ENCODE assay signal across 13 mouse cellular contexts in genomic region chr16:92382508-92382907, GRCm38 (mm10). TPM values are rescaled to one million over a fixed set of nuclear protein-coding genes. Genes with fewer than 3 reads are reported as not detected.
DNase-seq lines count a peak whose midpoint lies in the region; ATAC-seq lines count a peak whose summit lies in the region.
"Had no signal": no experiment of that assay in that cellular context is flagged by ENCODE, and none has a peak within 500 bp of the region (broad histone marks: within the 10 kb centered on the region; RNA-seq: fewer than 3 reads in every experiment).

No protein-coding gene starts in this region.

- no peaks in the 10 kb centered on the region for H3K9me3 ChIP-seq in midbrain, embryonic 14.5 days (ENCODE audit: control insufficient read depth, low read length)
- H3K9me3 ChIP-seq in midbrain, embryonic 11.5 days (ENCODE audit: control insufficient read depth, low read length): no peaks in the 10 kb centered on the region
- H3K9me3 ChIP-seq: lung, embryonic 15.5 days had no signal

- H3K4me1 ChIP-seq in midbrain, embryonic 14.5 days (ENCODE audit: control insufficient read depth, insufficient read depth, low read length): no peaks in the 10 kb centered on the region; the same call in 1 of the 2 replicates
- peaks cover 2% of the 10 kb centered on the region; the same call in 1 of the 2 replicates for H3K4me1 ChIP-seq in midbrain, embryonic 11.5 days (ENCODE audit: control insufficient read depth, insufficient read depth, low read length)
- H3K4me1 ChIP-seq: lung, embryonic 15.5 days had no signal

- 43% methylated on average over 6 of the region's 6 CpGs for WGBS in midbrain, embryonic 14.5 days
- WGBS in midbrain, embryonic 11.5 days: 53% methylated on average over 6 of the region's 6 CpGs

- ATAC-seq in midbrain, embryonic 14.5 days (ENCODE audit: low FRiP score, low TSS enrichment): 0 out of 2 replicates have a peak, but pooled peaks have one; percentile 11
- ATAC-seq in midbrain, embryonic 11.5 days (ENCODE audit: low FRiP score): no peak
- no peak for ATAC-seq in erythroblast, adult 5-6 weeks (replicated peaks; ENCODE audit: low FRiP score, poor library complexity, severe bottlenecking)

- H3K4me3 ChIP-seq in midbrain, embryonic 14.5 days (replicated peaks; ENCODE audit: low read depth, low read length): no peak overlapping the region
- no peak overlapping the region for H3K4me3 ChIP-seq in midbrain, embryonic 11.5 days (ENCODE audit: low read depth, low read length)
- H3K4me3 ChIP-seq: lung, embryonic 15.5 days had no signal

- no peaks in the 10 kb centered on the region for H3K27me3 ChIP-seq in midbrain, embryonic 14.5 days (ENCODE audit: control insufficient read depth, insufficient read depth, low read length)
- no peaks in the 10 kb centered on the region for H3K27me3 ChIP-seq in midbrain, embryonic 11.5 days (ENCODE audit: control insufficient read depth, insufficient read depth, low read length)
- H3K27me3 ChIP-seq: lung, embryonic 15.5 days had no signal

- no peak overlapping the region for H3K4me2 ChIP-seq in midbrain, embryonic 14.5 days (ENCODE audit: low read length)
- H3K4me2 ChIP-seq in midbrain, embryonic 11.5 days: no peak overlapping the region
- H3K4me2 ChIP-seq: lung, embryonic 15.5 days had no signal

- no peak overlapping the region for H3K9ac ChIP-seq in midbrain, embryonic 14.5 days (replicated peaks; ENCODE audit: low read length)
- H3K9ac ChIP-seq in midbrain, embryonic 11.5 days (ENCODE audit: low read length): no peak overlapping the region
- H3K9ac ChIP-seq: lung, embryonic 15.5 days had no signal

- no peaks in the 10 kb centered on the region for H3K36me3 ChIP-seq in midbrain, embryonic 14.5 days (ENCODE audit: control insufficient read depth, insufficient read depth, low read length)
- H3K36me3 ChIP-seq in midbrain, embryonic 11.5 days (ENCODE audit: control insufficient read depth, insufficient read depth, low read length): no peaks in the 10 kb centered on the region
- H3K36me3 ChIP-seq: lung, embryonic 15.5 days had no signal

- DNase-seq in cerebellum, postnatal 14 days: peak; percentile 76 to 78
- no peak for DNase-seq in cerebellum, adult 11 months
- peak; percentile 65 for DNase-seq in midbrain, embryonic 14.5 days
- DNase-seq in midbrain, embryonic 11.5 days (ENCODE audit: low spot score, missing footprints): no peak
- DNase-seq in left cerebral cortex, postnatal 14 days (ENCODE audit: low spot score in 2 of 2): peak; percentile 80 to 93
- DNase-seq in kidney, postnatal 25 days: no peak
- DNase-seq in liver: no peak
- DNase-seq: gastrocnemius, postnatal 36 days; heart, postnatal 4 days had no signal

- no peak overlapping the region for H3K27ac ChIP-seq in midbrain, embryonic 14.5 days (replicated peaks; ENCODE audit: low read depth, low read length)
- no peak overlapping the region for H3K27ac ChIP-seq in midbrain, embryonic 11.5 days (ENCODE audit: low read depth, low read length)
- H3K27ac ChIP-seq: lung, embryonic 15.5 days had no signal

- intact Hi-C loops in left cerebral cortex, postnatal 14 days (cut with DNase I): no loop called here

RNA-seq across cellular contexts. Expression of gene Kcne1, which starts 23.2 kb away (rescaled TPM):
- polyA plus RNA-seq in midbrain, embryonic 14.5 days (2014; fragmentation: Nextera tagmentation; extraction: Ambion mirVana): 0.07 TPM in 1 of 2 replicates, not detected in the other
- polyA plus RNA-seq in midbrain, embryonic 11.5 days (2014; fragmentation: Nextera tagmentation; extraction: Ambion mirVana): 0.16 TPM in 1 of 2 replicates, not detected in the other
- total RNA-seq in left cerebral cortex, postnatal 14 days (2021): not detected
- total RNA-seq in erythroblast, adult 5-6 weeks (2015; ENCODE audit: low replicate concordance): not detected in 2 replicates
- 0.26 TPM in 1 of 2 replicates, not detected in the other for total RNA-seq in erythroblast, adult 5-6 weeks (2017; ENCODE audit: low replicate concordance)
- total RNA-seq: gastrocnemius, postnatal 36 days; layer of hippocampus, postnatal 25 days; MEL had no signal

Comparison
In these comparisons a context has a peak if more than half of its experiments do, and no peak if none do; other contexts are left out.
1. DNase-seq: peak in cerebellum, postnatal 14 days (2 of 2), midbrain, embryonic 14.5 days (single experiment) and left cerebral cortex, postnatal 14 days (2 of 2); none in cerebellum, adult 11 months (single experiment), midbrain, embryonic 11.5 days (single experiment), kidney, postnatal 25 days (0 of 2) and liver (single experiment).